Mouse (Mus musculus) liver, embryonic 13.5 days (tissue): ENCODE measurements around the gene Tmie. TPM values are rescaled to one million over a fixed set of nuclear protein-coding genes. Genes with fewer than 3 reads are reported as not detected.

Experiments
- ATAC-seq: fragments of 200-750 bp; cut with Nextera tagmentation; 2 replicates; pipeline ENCODE4 v1.8.0; 2017; ENCODE audit warnings: low read depth, mild to moderate bottlenecking, moderate number of reproducible peaks, moderate library complexity
- DNase-seq: peaks from one replicate; pipeline ENCODE4 v3.0.0; 2022
- H3K27ac ChIP-seq: fragments of 300-500 bp; sonication (generic); 2 replicates; pipeline ENCODE4 v1.5.1; 2015; ENCODE audit warnings: moderate library complexity, mild to moderate bottlenecking, inconsistent platforms
- H3K27me3 ChIP-seq: fragments of 300-500 bp; sonication (generic); 2 replicates; pipeline ENCODE4 v1.6.1; 2015; ENCODE audit warnings: mild to moderate bottlenecking, inconsistent platforms
- H3K36me3 ChIP-seq: fragments of 300-500 bp; sonication (generic); 2 replicates; pipeline ENCODE4 v1.6.1; 2015; ENCODE audit warnings: mild to moderate bottlenecking, inconsistent platforms
- H3K4me1 ChIP-seq: fragments of 300-500 bp; sonication (generic); replicated peaks from 2 replicates; pipeline ENCODE4 v1.6.1; 2015; ENCODE audit warnings: inconsistent platforms
- H3K4me2 ChIP-seq: fragments of 300-500 bp; sonication (generic); 2 replicates; pipeline ENCODE4 v1.6.1; 2015; ENCODE audit warnings: inconsistent platforms, mild to moderate bottlenecking, moderate library complexity
- H3K4me3 ChIP-seq: fragments of 300-500 bp; sonication (generic); replicated peaks from 2 replicates; pipeline ENCODE4 v1.5.1; 2015; ENCODE audit warnings: mild to moderate bottlenecking, inconsistent platforms
- H3K9ac ChIP-seq: fragments of 300-500 bp; sonication (generic); 2 replicates; pipeline ENCODE4 v1.6.1; 2015; ENCODE audit warnings: mild to moderate bottlenecking, inconsistent platforms
- H3K9me3 ChIP-seq: fragments of 300-500 bp; sonication (generic); replicated peaks from 2 replicates; pipeline ENCODE4 v1.6.1; 2016; ENCODE audit warnings: inconsistent platforms
- WGBS: fragments of 180-500 bp; shearing (Covaris S2); methylation state at CpG from one replicate; pipeline ENCODE4 v1.1.7; 2015; ENCODE audit not compliant: insufficient replicate concordance; 5-methylcytosine and 5-hydroxymethylcytosine counted together
- polyA plus RNA-seq: library from polyadenylated mRNA; unstranded; fragments of >200 nt; fragmentation: Nextera tagmentation; extraction: Ambion mirVana; gene quantifications from 2 replicates; pipeline ENCODE4 v1.2.1, GENCODE M21; 2015

Tmie gene
- polyA plus RNA-seq, 1 experiment from 2014 or later = 1.3 TPM

DNA sequence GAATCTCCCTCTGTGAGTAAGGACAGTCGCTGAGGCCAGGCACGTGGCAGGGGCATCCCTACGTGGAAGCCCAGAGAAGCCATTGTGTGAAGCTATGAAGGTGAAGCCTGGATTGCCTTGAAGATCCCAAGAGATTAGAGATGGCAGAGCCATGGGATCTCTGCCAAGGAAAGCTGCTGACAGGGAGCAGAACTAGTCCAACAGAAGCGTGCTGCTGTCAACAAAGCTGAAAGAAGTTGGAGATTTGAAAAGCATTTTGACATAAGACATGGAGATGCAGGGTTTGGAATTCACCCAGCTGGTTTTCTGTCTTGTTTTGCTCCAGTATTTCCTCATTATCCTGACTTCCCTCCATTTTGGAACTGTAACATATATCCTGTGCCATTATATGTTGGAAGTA, 22.4 kb upstream of the Tmie start:
- Histone ChIP-seq H3K36me3 (no peaks in the 10 kb centered on the region), H3K9me3 (no peaks in the 10 kb centered on the region), H3K27ac (no peak overlapping the region), H3K4me1 (no peaks in the 10 kb centered on the region; the same call in 1 of the 2 replicates), H3K4me2 (no peak overlapping the region), H3K27me3 (no peaks in the 10 kb centered on the region), H3K4me3 (no peak overlapping the region), H3K9ac (no peak overlapping the region)
- WGBS = 74% methylated on average over 4 of the region's 4 CpGs
- no peak for ATAC-seq
- DNase-seq = no peak

DNA sequence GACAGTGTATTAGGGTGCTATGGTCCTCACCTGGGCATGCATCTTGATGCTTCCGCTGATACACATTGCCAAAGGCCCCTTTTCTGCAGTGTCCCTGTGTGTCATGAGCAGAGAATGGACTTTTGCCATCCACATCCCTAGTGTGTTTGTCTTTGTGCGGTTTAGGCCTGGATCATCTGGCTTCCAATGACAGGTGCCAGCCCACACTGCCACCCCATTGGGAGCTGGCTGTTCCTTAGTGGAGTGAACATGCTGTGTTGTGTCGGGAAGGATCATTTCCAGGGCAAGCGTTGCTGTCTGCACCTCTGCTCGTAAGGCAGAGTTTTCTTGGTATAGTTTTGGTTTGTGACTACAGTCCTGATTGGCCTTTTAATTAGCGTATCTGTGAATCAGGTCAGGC, 21.3 kb upstream of the Tmie start:
- DNase-seq = no peak
- H3K4me1 ChIP-seq = no peaks in the 10 kb centered on the region; the same call in 1 of the 2 replicates
- no peak overlapping the region for H3K4me2 ChIP-seq
- no peak overlapping the region for H3K9ac ChIP-seq
- H3K27ac ChIP-seq = no peak overlapping the region
- H3K4me3 ChIP-seq = no peak overlapping the region
- no peaks in the 10 kb centered on the region for H3K9me3 ChIP-seq
- WGBS = 72% methylated on average over 6 of the region's 6 CpGs
- H3K36me3 ChIP-seq = no peaks in the 10 kb centered on the region
- H3K27me3 ChIP-seq = no peaks in the 10 kb centered on the region
- ATAC-seq = no peak

DNA sequence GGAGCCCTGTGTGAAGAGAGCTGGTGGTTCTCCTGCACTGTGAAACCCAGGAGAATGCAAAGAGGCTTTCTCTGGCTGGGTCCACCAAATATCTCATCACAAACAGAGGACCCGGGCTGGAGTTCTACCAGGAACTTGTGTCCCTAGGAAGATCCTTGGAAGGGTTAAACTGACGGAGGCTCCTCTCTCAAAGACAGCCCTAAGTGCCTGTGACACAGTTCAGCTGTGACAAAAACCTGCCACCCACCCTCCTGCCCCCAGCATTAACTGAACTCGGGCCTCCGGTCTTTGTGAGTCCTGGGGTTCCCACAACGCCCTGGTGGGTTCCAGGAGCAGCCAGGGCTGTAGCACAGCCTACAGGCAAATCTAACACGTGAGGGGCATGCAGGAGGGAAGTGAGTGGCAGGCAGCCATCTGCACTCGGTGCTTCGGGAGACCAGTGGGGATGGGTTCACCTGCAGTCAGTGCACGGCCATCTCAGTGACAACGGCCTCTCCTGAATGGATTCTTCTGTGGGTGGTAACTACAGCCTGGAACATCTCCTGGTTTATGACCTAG, 19.6 kb upstream of the Tmie start:
- WGBS = 53% methylated on average over 10 of the region's 10 CpGs
- Histone ChIP-seq H3K36me3 (no peaks in the 10 kb centered on the region), H3K4me2 (no peak overlapping the region), H3K27me3 (no peaks in the 10 kb centered on the region), H3K4me3 (no peak overlapping the region), H3K9me3 (no peaks in the 10 kb centered on the region), H3K4me1 (peaks cover 3% of the 10 kb centered on the region; the same call in 1 of the 2 replicates), H3K27ac (no peak overlapping the region), H3K9ac (no peak overlapping the region)
- DNase-seq (no peak), ATAC-seq (no peak)

DNA sequence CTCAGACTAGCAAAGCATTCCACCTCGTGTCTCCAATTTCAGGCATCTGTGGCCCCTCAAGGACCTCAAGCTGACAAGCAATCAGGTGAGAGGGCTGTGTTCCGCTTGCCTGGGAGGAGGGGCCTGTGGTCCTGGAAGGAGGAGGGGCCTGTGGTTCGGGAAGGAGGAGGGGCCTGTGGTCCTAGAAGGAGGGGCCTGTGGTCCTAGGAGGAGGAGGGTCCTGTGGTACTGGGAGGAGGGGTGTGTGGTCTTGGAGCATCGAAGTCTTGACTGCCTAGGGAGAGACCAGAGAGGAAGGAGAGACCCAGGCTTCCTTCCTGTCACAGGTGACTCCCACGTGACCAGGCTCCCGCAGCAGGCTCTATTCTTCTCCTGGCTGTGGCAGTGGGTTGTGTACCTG, 16.7 kb upstream of the Tmie start:
- Histone ChIP-seq H3K4me3 (no peak overlapping the region), H3K9me3 (no peaks in the 10 kb centered on the region), H3K4me2 (no peak overlapping the region), H3K4me1 (peaks cover 3% of the 10 kb centered on the region), H3K36me3 (no peaks in the 10 kb centered on the region), H3K9ac (no peak overlapping the region), H3K27me3 (no peaks in the 10 kb centered on the region), H3K27ac (no peak overlapping the region)
- no peak; the same call in 1 of the 2 replicates for ATAC-seq
- 4% methylated on average over 6 of the region's 6 CpGs for WGBS
- DNase-seq = no peak

DNA sequence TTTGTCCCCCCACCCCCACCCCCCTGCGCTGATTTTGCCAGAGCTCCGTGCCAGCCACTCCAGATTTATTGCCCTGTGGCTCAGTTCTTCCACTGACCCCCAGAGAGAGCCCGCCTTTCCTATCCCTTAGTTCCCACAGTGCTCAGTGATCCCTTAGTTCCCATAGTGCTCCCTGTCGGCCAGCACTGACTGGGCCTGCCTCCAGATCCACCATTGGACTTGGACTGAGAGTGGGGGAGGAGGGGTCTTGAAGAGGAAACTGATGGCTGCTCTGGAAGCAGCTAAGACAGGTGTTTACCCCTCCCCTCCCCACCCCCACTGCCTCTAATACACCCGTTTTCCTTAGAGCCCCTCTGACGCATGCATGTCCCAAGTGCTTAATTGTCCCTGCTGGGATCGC, 16.1 kb upstream of the Tmie start:
- no peak for ATAC-seq
- Histone ChIP-seq H3K27ac (no peak overlapping the region), H3K36me3 (no peaks in the 10 kb centered on the region), H3K9ac (no peak overlapping the region), H3K4me1 (peaks cover 8% of the 10 kb centered on the region), H3K4me3 (no peak overlapping the region), H3K4me2 (no peak overlapping the region), H3K27me3 (no peaks in the 10 kb centered on the region), H3K9me3 (no peaks in the 10 kb centered on the region)
- no peak for DNase-seq
- WGBS = 27% methylated on average over 7 of the region's 7 CpGs

DNA sequence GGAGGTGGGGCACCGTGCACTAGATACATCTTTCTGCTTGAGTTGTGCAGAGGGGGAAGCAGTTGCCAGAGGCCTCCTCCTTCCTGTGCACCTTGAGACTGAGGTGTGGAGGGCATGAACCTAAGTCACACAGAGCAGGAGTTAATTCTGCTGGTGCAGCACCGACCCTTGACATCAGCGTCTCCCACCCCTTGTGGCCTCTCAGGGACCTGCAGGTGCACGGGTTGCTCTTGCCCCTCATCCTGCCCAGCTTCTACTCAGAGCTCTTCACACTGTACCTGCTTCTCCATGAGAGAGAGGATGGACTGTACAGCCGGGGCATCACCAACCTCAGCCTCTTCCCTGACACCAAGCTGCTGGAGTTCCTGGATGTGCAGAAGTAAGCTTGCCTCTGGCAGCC, 15.6 kb upstream of the Tmie start:
- peaks cover 13% of the 10 kb centered on the region for H3K4me1 ChIP-seq
- DNase-seq = no peak
- 54% methylated on average over 5 of the region's 5 CpGs for WGBS
- H3K27ac ChIP-seq = no peak overlapping the region
- no peaks in the 10 kb centered on the region for H3K27me3 ChIP-seq
- no peak overlapping the region for H3K9ac ChIP-seq
- no peak overlapping the region for H3K4me2 ChIP-seq
- H3K36me3 ChIP-seq = no peaks in the 10 kb centered on the region
- ATAC-seq = no peak
- no peaks in the 10 kb centered on the region for H3K9me3 ChIP-seq
- H3K4me3 ChIP-seq = no peak overlapping the region

DNA sequence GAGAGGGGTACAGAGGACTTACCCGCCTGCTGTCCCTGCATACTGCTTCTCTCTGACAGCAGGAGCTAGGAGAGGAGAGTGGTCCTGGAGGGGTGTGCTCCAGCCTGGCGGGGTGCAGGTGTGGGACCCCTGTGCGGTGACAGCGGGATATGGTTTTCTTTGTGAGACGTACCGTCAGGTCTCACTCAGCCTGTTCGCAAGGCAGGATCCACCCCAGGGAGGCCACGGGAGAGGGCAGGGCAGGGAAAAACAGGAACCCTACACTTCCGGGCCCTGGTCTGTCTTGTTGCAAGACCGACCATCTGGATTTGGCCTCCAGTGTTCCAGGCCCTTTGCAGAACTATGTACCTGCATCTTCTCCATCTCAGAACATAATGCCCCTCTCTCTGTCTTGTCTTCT, 13.5 kb upstream of the Tmie start:
- Histone ChIP-seq H3K4me3 (no peak overlapping the region), H3K4me1 (peaks cover 24% of the 10 kb centered on the region), H3K4me2 (no peak overlapping the region), H3K27ac (no peak overlapping the region), H3K9ac (no peak overlapping the region), H3K27me3 (no peaks in the 10 kb centered on the region), H3K9me3 (no peaks in the 10 kb centered on the region), H3K36me3 (no peaks in the 10 kb centered on the region)
- ATAC-seq = no peak
- 44% methylated on average over 10 of the region's 10 CpGs for WGBS
- DNase-seq = no peak

DNA sequence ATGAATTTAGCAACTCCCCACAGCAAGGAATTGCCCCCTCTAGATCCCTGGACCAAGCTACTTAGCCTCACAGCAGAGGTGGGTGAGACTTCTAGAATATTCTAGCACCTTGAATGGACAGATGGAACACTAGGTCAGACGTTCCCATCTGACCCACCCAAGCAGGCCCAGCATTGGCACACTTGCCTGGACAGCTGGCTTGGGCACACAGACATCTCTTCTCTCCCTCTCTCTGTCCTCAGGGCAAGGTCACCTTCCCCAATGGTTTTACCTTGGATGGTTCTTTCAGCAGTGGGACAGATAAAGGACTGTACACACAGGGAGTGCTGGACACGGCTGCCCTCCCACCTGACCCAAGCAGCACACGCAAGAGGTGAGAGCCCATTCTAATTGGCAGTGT, 12.6 kb upstream of the Tmie start:
- Histone ChIP-seq H3K27ac (no peak overlapping the region), H3K36me3 (no peaks in the 10 kb centered on the region), H3K4me3 (no peak overlapping the region), H3K9me3 (no peaks in the 10 kb centered on the region), H3K9ac (no peak overlapping the region), H3K27me3 (no peaks in the 10 kb centered on the region), H3K4me1 (peaks cover 24% of the 10 kb centered on the region), H3K4me2 (no peak overlapping the region)
- ATAC-seq = no peak
- no peak for DNase-seq
- 66% methylated on average over 3 of the region's 3 CpGs for WGBS

DNA sequence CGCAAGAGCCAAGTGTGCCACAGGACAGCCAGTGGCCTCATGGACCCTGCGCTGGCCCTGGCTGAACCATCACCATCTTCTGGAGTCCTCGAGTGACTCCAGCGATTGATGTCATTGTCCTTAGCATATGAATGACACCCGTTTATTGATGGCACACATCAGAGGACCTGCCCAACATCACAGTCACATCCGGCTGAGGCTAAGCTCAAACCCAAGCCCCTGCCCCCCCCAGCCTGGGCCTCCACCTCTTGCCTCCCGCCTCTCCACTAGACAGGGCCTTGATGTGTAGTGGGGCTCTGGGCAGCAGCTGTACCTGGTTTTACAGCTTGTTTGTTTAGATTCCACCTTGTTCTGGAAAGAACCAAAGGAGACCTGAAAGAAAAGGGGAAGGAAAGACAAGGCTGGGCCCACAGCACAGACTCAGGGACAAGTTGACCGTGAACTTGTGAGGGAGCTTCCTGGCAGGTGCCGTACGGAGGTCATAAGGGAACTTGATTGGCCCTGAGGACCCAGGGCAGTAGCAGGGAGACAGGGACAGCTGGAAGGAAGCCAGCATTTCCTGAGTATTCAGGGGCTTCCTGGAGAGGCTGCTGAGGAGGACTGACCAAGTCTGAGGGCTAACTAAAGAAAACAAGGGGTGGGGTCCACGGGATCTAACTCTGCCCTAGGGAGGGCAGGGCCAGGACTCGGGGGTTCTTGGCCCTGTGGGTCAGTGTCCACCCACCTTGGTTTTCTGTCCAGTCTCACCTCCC, 11.3 kb upstream of the Tmie start:
- Histone ChIP-seq H3K4me2 (no peak overlapping the region), H3K9ac (no peak overlapping the region), H3K36me3 (no peaks in the 10 kb centered on the region), H3K4me3 (no peak overlapping the region), H3K4me1 (peaks cover 24% of the 10 kb centered on the region), H3K27ac (no peak overlapping the region), H3K9me3 (no peaks in the 10 kb centered on the region), H3K27me3 (no peaks in the 10 kb centered on the region)
- DNase-seq (no peak), ATAC-seq (no peak)
- 44% methylated on average over 12 of the region's 12 CpGs for WGBS

DNA sequence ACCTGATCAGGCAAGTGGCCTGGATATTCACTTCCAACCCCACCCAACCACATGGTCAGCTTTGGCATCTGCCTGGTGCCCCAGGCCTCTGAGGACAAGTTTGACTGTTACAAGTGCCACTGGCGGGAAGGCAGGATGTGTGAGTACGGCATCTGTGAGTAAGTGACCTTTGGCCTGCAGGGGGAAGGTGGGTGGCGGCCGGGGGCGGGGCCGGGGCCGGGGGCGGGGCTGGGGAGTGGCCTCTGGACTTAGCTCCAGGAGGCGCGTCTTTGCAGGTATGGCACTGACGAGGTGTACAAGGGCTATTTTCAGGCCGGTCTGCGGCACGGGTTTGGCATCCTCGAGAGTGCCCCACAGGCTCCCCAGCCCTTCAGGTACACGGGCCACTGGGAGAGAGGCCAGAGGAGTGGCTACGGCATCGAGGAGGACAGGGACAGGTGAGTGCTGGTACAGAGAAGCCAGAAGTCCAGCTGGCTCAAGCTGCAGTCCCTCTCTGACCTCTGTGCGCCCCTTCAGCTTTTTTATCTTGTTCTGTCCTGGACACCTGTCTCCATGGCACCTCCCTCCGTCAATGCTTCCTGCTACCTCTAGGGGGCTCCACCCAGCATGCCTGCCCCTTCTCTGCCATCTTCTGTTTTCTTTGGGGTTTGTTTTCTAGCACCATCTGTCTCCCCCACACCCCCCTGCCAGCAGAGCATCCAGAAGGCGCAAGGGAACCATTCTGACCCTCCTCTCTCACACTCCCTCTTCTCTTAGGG, 10.3 kb upstream of the Tmie start:
- DNase-seq (no peak), ATAC-seq (peak; percentile 45)
- H3K27ac ChIP-seq = peak overlapping the region; percentile 43; the same call in 1 of the 2 replicates
- H3K4me2 ChIP-seq = peak overlapping the region; percentile 44
- H3K9me3 ChIP-seq = no peaks in the 10 kb centered on the region
- 13% methylated on average over 21 of the region's 21 CpGs for WGBS
- no peaks in the 10 kb centered on the region for H3K27me3 ChIP-seq
- no peaks in the 10 kb centered on the region for H3K36me3 ChIP-seq
- H3K4me1 ChIP-seq = peaks cover 21% of the 10 kb centered on the region
- no peak overlapping the region for H3K4me3 ChIP-seq
- no peak overlapping the region for H3K9ac ChIP-seq

DNA sequence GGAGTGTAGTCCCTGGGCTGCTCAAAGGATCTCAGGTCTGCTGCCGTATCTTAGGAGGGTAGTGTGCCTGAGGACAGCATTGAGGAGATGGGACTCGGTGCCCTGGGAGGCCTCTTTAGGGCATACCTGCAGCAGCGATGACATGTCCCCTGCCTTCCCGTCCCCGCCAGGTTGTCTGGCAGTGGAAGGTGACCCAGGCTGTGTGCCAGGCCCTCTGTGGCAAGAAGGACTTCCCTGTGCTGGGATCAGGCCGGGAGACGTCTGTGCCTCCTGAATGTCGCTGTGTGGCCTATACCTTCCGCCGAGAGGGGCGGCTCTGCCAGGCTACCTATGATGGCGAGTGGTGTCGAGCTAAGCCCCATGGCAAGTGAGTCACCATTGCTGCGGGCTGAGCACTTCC, 9.0 kb upstream of the Tmie start:
- H3K27me3 ChIP-seq = no peaks in the 10 kb centered on the region
- no peak overlapping the region for H3K4me2 ChIP-seq
- WGBS = 83% methylated on average over 14 of the region's 14 CpGs
- H3K4me3 ChIP-seq = no peak overlapping the region
- H3K9ac ChIP-seq = no peak overlapping the region
- no peak for ATAC-seq
- no peaks in the 10 kb centered on the region for H3K36me3 ChIP-seq
- no peaks in the 10 kb centered on the region for H3K9me3 ChIP-seq
- no peak for DNase-seq
- H3K4me1 ChIP-seq = peaks cover 21% of the 10 kb centered on the region
- no peak overlapping the region for H3K27ac ChIP-seq
